ENCODE assay signal across 12 mouse cellular contexts in the genomic region with DNA sequence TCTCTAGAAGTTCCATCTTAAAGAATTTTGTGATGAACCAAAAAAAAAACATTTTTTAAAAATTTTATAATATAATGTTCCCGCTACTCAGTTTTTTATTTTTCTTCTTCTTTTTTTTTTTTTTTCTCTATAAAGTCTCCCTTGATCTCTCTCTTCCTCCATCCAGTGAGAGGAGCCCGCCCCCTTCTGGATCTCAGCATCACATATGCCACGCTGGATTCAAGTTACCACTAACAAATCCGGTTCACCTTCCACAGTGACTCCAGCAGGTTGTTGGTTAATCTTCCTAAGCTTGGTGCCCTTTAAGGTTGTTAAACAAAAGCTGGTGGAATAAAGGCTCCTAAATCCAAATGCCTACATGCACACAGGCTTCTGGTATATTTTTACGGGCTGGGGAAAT.
DNase-seq lines count a peak whose midpoint lies in the region; ATAC-seq and TF ChIP-seq lines count a peak whose summit lies in the region.
"Had no signal": no experiment of that assay in that cellular context is flagged by ENCODE, and none has a peak within 500 bp of the region (broad histone marks: within the 10 kb centered on the region; RNA-seq: fewer than 3 reads in every experiment).

No protein-coding gene starts in this region.

- TF ChIP-seq CTCF in forebrain, postnatal 0 days (IDR thresholded peaks at IDR 0.05; ENCODE audit: low read depth) = peak; percentile 21
- TF ChIP-seq CTCF in midbrain, postnatal 0 days (IDR thresholded peaks at IDR 0.05) = peak; percentile 49

- no peak overlapping the region for H3K9ac ChIP-seq in forebrain, postnatal 0 days
- H3K9ac ChIP-seq in forebrain, embryonic 12.5 days = no peak overlapping the region
- H3K9ac ChIP-seq in midbrain, postnatal 0 days (replicated peaks; ENCODE audit: low read length, poor library complexity, severe bottlenecking) = no peak overlapping the region
- H3K9ac ChIP-seq in midbrain, embryonic 13.5 days (replicated peaks) = no peak overlapping the region
- H3K9ac ChIP-seq in embryonic facial prominence, embryonic 11.5 days (replicated peaks; ENCODE audit: low read length) = no peak overlapping the region
- H3K9ac ChIP-seq: embryonic facial prominence, embryonic 12.5 days; heart, embryonic 15.5 days had no signal

- H3K4me3 ChIP-seq in forebrain, postnatal 0 days (ENCODE audit: low read depth, low read length) = no peak overlapping the region
- no peak overlapping the region for H3K4me3 ChIP-seq in forebrain, embryonic 12.5 days (replicated peaks)
- no peak overlapping the region for H3K4me3 ChIP-seq in midbrain, postnatal 0 days (ENCODE audit: low read depth, low read length)
- no peak overlapping the region for H3K4me3 ChIP-seq in midbrain, embryonic 13.5 days (replicated peaks)
- no peak overlapping the region for H3K4me3 ChIP-seq in embryonic facial prominence, embryonic 11.5 days (ENCODE audit: low read depth, low read length)
- H3K4me3 ChIP-seq: embryonic facial prominence, embryonic 12.5 days; heart, embryonic 15.5 days; megakaryocyte, embryonic 14.5 days had no signal

- no peaks in the 10 kb centered on the region for H3K27me3 ChIP-seq in forebrain, postnatal 0 days (ENCODE audit: insufficient read depth, low read length)
- H3K27me3 ChIP-seq in forebrain, embryonic 12.5 days = no peaks in the 10 kb centered on the region
- H3K27me3 ChIP-seq in midbrain, postnatal 0 days (ENCODE audit: insufficient read depth, low read length) = no peaks in the 10 kb centered on the region
- no peaks in the 10 kb centered on the region for H3K27me3 ChIP-seq in midbrain, embryonic 13.5 days
- no peaks in the 10 kb centered on the region for H3K27me3 ChIP-seq in embryonic facial prominence, embryonic 11.5 days (ENCODE audit: control insufficient read depth, insufficient read depth, low read length)
- H3K27me3 ChIP-seq: embryonic facial prominence, embryonic 12.5 days; heart, embryonic 15.5 days; megakaryocyte, embryonic 14.5 days had no signal

- no peak overlapping the region for H3K27ac ChIP-seq in forebrain, postnatal 0 days (ENCODE audit: low read depth, low read length)
- H3K27ac ChIP-seq in forebrain, embryonic 12.5 days = no peak overlapping the region
- no peak overlapping the region for H3K27ac ChIP-seq in midbrain, postnatal 0 days (ENCODE audit: low read depth, low read length)
- no peak overlapping the region for H3K27ac ChIP-seq in midbrain, embryonic 13.5 days
- H3K27ac ChIP-seq in embryonic facial prominence, embryonic 11.5 days (replicated peaks; ENCODE audit: low read depth, low read length) = no peak overlapping the region
- H3K27ac ChIP-seq: embryonic facial prominence, embryonic 12.5 days; heart, embryonic 15.5 days had no signal

- H3K36me3 ChIP-seq in forebrain, postnatal 0 days (ENCODE audit: insufficient read depth) = peaks cover 14% of the 10 kb centered on the region
- no peaks in the 10 kb centered on the region for H3K36me3 ChIP-seq in forebrain, embryonic 12.5 days (replicated peaks)
- H3K36me3 ChIP-seq in midbrain, postnatal 0 days (ENCODE audit: insufficient read depth, low read length) = peaks cover 5% of the 10 kb centered on the region
- H3K36me3 ChIP-seq in midbrain, embryonic 13.5 days = peaks cover 13% of the 10 kb centered on the region; the same call in 1 of the 2 replicates
- H3K36me3 ChIP-seq in embryonic facial prominence, embryonic 11.5 days (replicated peaks; ENCODE audit: control insufficient read depth, insufficient read depth, low read depth, low read length) = no peaks in the 10 kb centered on the region
- H3K36me3 ChIP-seq: embryonic facial prominence, embryonic 12.5 days had no signal

- no peak overlapping the region for H3K4me2 ChIP-seq in forebrain, postnatal 0 days (ENCODE audit: low read depth)
- no peak overlapping the region for H3K4me2 ChIP-seq in forebrain, embryonic 12.5 days
- no peak overlapping the region for H3K4me2 ChIP-seq in midbrain, postnatal 0 days (ENCODE audit: low read depth, low read length, poor library complexity, severe bottlenecking)
- H3K4me2 ChIP-seq in midbrain, embryonic 13.5 days (replicated peaks) = no peak overlapping the region
- no peak overlapping the region for H3K4me2 ChIP-seq in embryonic facial prominence, embryonic 11.5 days (ENCODE audit: low read depth, low read length)
- H3K4me2 ChIP-seq: embryonic facial prominence, embryonic 12.5 days; heart, embryonic 15.5 days had no signal

- 36% methylated on average over 5 of the region's 5 CpGs for WGBS in forebrain, postnatal 0 days
- 24% methylated on average over 5 of the region's 5 CpGs for WGBS in forebrain, embryonic 12.5 days
- WGBS in midbrain, postnatal 0 days = 41% methylated on average over 5 of the region's 5 CpGs
- WGBS in midbrain, embryonic 13.5 days = 37% methylated on average over 5 of the region's 5 CpGs
- 39% methylated on average over 5 of the region's 5 CpGs for WGBS in embryonic facial prominence, embryonic 11.5 days

- peak; percentile 29; the same call in 1 of the 2 replicates for ATAC-seq in forebrain, postnatal 0 days
- no peak for ATAC-seq in forebrain, embryonic 12.5 days (ENCODE audit: low FRiP score)
- no peak for ATAC-seq in midbrain, postnatal 0 days (ENCODE audit: low FRiP score)
- no peak for ATAC-seq in midbrain, embryonic 13.5 days
- no peak for ATAC-seq in embryonic facial prominence, embryonic 11.5 days (replicated peaks; ENCODE audit: insufficient number of reproducible peaks, low FRiP score, low TSS enrichment, low read depth)
- ATAC-seq: forebrain, embryonic 16.5 days had no signal

- H3K9me3 ChIP-seq in forebrain, postnatal 0 days (ENCODE audit: low read length) = no peaks in the 10 kb centered on the region
- no peaks in the 10 kb centered on the region for H3K9me3 ChIP-seq in forebrain, embryonic 12.5 days
- no peaks in the 10 kb centered on the region for H3K9me3 ChIP-seq in midbrain, postnatal 0 days (ENCODE audit: low read length)
- H3K9me3 ChIP-seq in midbrain, embryonic 13.5 days = no peaks in the 10 kb centered on the region
- no peaks in the 10 kb centered on the region for H3K9me3 ChIP-seq in embryonic facial prominence, embryonic 11.5 days (replicated peaks; ENCODE audit: control insufficient read depth, low read length)
- H3K9me3 ChIP-seq: embryonic facial prominence, embryonic 12.5 days; heart, embryonic 15.5 days had no signal

- no peaks in the 10 kb centered on the region for H3K4me1 ChIP-seq in forebrain, postnatal 0 days (ENCODE audit: insufficient read depth)
- H3K4me1 ChIP-seq in forebrain, embryonic 12.5 days = no peaks in the 10 kb centered on the region
- no peaks in the 10 kb centered on the region for H3K4me1 ChIP-seq in midbrain, postnatal 0 days (ENCODE audit: insufficient read depth, low read length)
- no peaks in the 10 kb centered on the region for H3K4me1 ChIP-seq in midbrain, embryonic 13.5 days (replicated peaks)
- no peaks in the 10 kb centered on the region for H3K4me1 ChIP-seq in embryonic facial prominence, embryonic 11.5 days (ENCODE audit: control insufficient read depth, insufficient read depth, low read length)
- H3K4me1 ChIP-seq: embryonic facial prominence, embryonic 12.5 days had no signal

- peak; percentile 20 for DNase-seq in forebrain, postnatal 0 days
- peak; percentile 58 for DNase-seq in kidney, postnatal 10 days
- DNase-seq in kidney, adult 11 months = no peak
- no peak for DNase-seq in midbrain, postnatal 0 days (ENCODE audit: low spot score)
- DNase-seq in embryonic facial prominence, embryonic 11.5 days (ENCODE audit: low spot score) = peak; percentile 64
- DNase-seq in cerebellum, adult 11 months = no peak

Comparison
In these comparisons a context has a peak if more than half of its experiments do, and no peak if none do; other contexts are left out.
1. DNase-seq: peak in forebrain, postnatal 0 days (single experiment), kidney, postnatal 10 days (single experiment) and embryonic facial prominence, embryonic 11.5 days (single experiment); none in kidney, adult 11 months (single experiment), midbrain, postnatal 0 days (single experiment) and cerebellum, adult 11 months (single experiment).